Mouse (Mus musculus): ENCODE results near the gene Dtymk. TPM values are rescaled to one million over a fixed set of nuclear protein-coding genes. Genes with fewer than 3 reads are reported as not detected.

Dtymk gene
- total and polyA plus RNA-seq, 3 experiments, result 193 to 454 (median 391) TPM

GRCm38 (mm10) chr1:93825105-93825674 lies 23.5 kb upstream of the Dtymk start (continued):
- TF ChIP-seq ZNF384 (IDR thresholded peaks at IDR 0.05; ENCODE audit: low read depth, low read length) (peak; percentile 66), MYB (IDR thresholded peaks at IDR 0.05; ENCODE audit: low read depth, low read length) (no peak), MAX (IDR thresholded peaks at IDR 0.05; ENCODE audit: low read length) (peak; percentile 93)

GRCm38 (mm10) chr1:93824609-93825008 lies 22.9 kb upstream of the Dtymk start, which contains the start of gene D2hgdh:
Gene D2hgdh, plus strand, starts transcription at chr1:93824909.
- peak within 1 kb of the TSS; percentile 62 for H3K9ac ChIP-seq (ENCODE audit: control insufficient read depth, low read depth, low read length, poor library complexity, severe bottlenecking)
- no peak for DNase-seq (ENCODE audit: low read depth, low spot score)
- no peaks in the 10 kb centered on the region for H3K27me3 ChIP-seq (ENCODE audit: control insufficient read depth in 1 of 2, insufficient read depth in 2 of 2, low read length in 2 of 2)
- H3K9me3 ChIP-seq (replicated peaks; ENCODE audit: insufficient read depth, low read length), result no peaks in the 10 kb centered on the region
- peak within 1 kb of the TSS; percentile 57 to 98 for H3K4me3 ChIP-seq (ENCODE audit: control insufficient read depth in 1 of 2, insufficient read depth in 1 of 2, low read depth in 2 of 2, low read length in 2 of 2)
- TF ChIP-seq HCFC1 (IDR thresholded peaks at IDR 0.05; ENCODE audit: low read depth, low read length) (no peak), GABPA (IDR thresholded peaks at IDR 0.05; ENCODE audit: low read depth, low read length) (no peak), ELF1 (IDR thresholded peaks at IDR 0.05; ENCODE audit: low read depth, low read length) (no peak), MAZ (IDR thresholded peaks at IDR 0.05; ENCODE audit: low read depth, low read length) (no peak), UBTF (IDR thresholded peaks at IDR 0.05; ENCODE audit: borderline replicate concordance, insufficient read depth, low read depth, low read length) (no peak), MXI1 (IDR thresholded peaks at IDR 0.05; ENCODE audit: low read depth, low read length) (no peak), SMC3 (IDR thresholded peaks at IDR 0.05; ENCODE audit: low read depth, low read length) (no peak), USF2 (IDR thresholded peaks at IDR 0.05; ENCODE audit: borderline replicate concordance in 1 of 2, insufficient read depth in 1 of 2, low read depth in 1 of 2, low read length in 2 of 2) (no peak), CHD1 (IDR thresholded peaks at IDR 0.05; ENCODE audit: low read depth, low read length) (no peak), ZNF384 (IDR thresholded peaks at IDR 0.05; ENCODE audit: low read depth, low read length) (no peak), TAL1 (IDR thresholded peaks at IDR 0.05; ENCODE audit: low read length) (no peak), POLR2A (IDR thresholded peaks at IDR 0.05; ENCODE audit: control insufficient read depth in 1 of 2, insufficient read depth in 1 of 2, low read depth in 1 of 2, low read length in 2 of 2, poor library complexity in 1 of 2) (no peak), RAD21 (IDR thresholded peaks at IDR 0.05; ENCODE audit: low read depth, low read length) (no peak), ZKSCAN1 (IDR thresholded peaks at IDR 0.05; ENCODE audit: low read depth, low read length) (no peak), USF1 (IDR thresholded peaks at IDR 0.05; ENCODE audit: low read depth, low read length) (no peak), TBP (IDR thresholded peaks at IDR 0.05; ENCODE audit: low read depth, low read length) (no peak), ZMIZ1 (IDR thresholded peaks at IDR 0.05; ENCODE audit: low read depth, low read length) (no peak), MYC (IDR thresholded peaks at IDR 0.05; ENCODE audit: low read depth, low read length) (no peak)
- H3K27ac ChIP-seq (ENCODE audit: control insufficient read depth, low read depth, low read length), result peak within 1 kb of the TSS; percentile 69
- H3K36me3 ChIP-seq (ENCODE audit: control insufficient read depth in 1 of 2, insufficient read depth in 2 of 2, low read length in 2 of 2), result peaks cover 0 to 9% of the 10 kb centered on the region in 2 experiments; a peak in 2 of 4 replicates
- peaks cover 9 to 17% of the 10 kb centered on the region in 2 experiments; a peak in 3 of 4 replicates for H3K4me1 ChIP-seq (ENCODE audit: control insufficient read depth in 1 of 2, insufficient read depth in 2 of 2, low read length in 2 of 2)
- peaks cover 3% of the 10 kb centered on the region for H3K79me2 ChIP-seq (ENCODE audit: control insufficient read depth, insufficient read depth, low read length, poor library complexity)

Measured in MEL (cell line).